Mouse (Mus musculus) C2C12 (cell line): ENCODE data around the gene Samd1.

ENCODE experiments used
- CEBPB ChIP-seq: IDR thresholded peaks from one replicate; pipeline ENCODE4 v1.6.1; 2011; ENCODE audit warnings: low read depth, mild to moderate bottlenecking, control low read depth, moderate library complexity
- CTCF ChIP-seq: IDR thresholded peaks from one replicate; pipeline ENCODE4 v1.5.1; 2011; ENCODE audit not compliant: control insufficient read depth, insufficient read depth, insufficient read length
- FOSL1 ChIP-seq: IDR thresholded peaks from one replicate; pipeline ENCODE4 v1.8.0; 2011; ENCODE audit warnings: mild to moderate bottlenecking, low read length; ENCODE audit not compliant: poor library complexity, insufficient read depth, severe bottlenecking
- MAX ChIP-seq: IDR thresholded peaks from one replicate; pipeline ENCODE4 v1.6.1; 2011; ENCODE audit warnings: mild to moderate bottlenecking, control low read depth
- MYOD1 ChIP-seq: IDR thresholded peaks from one replicate; pipeline ENCODE4 v1.6.1; 2011; ENCODE audit warnings: low read depth; ENCODE audit not compliant: control insufficient read depth, insufficient read length
- MYOG ChIP-seq: IDR thresholded peaks from one replicate; pipeline ENCODE4 v1.6.1; 2011; ENCODE audit not compliant: control insufficient read depth, insufficient read length; ENCODE audit errors: extremely low read depth
- USF1 ChIP-seq: IDR thresholded peaks from one replicate; pipeline ENCODE4 v1.6.1; 2011; ENCODE audit warnings: low read depth, mild to moderate bottlenecking, control low read depth, moderate library complexity

DNA sequence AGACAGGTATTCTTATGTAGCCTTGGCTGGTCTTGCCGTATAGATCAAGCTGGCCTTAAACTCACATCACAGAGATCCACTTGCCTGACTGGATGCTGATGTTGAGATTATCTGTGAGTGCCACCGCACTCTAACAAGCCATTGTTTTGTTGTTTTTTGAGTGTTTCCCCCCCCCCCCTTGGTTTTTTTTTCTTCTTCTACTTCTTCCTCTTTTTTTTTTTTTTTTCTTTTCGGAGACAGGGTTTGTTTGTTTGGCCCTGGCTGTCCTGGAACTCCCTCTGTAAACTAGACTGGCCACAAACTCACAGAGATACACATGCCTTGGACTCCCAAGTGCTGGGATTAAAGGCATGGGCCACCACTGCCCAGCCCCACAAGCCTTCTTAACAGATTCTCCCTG is 3.4 kb upstream of the Samd1 start:
- TF ChIP-seq CTCF (no peak), USF1 (no peak), MYOD1 (no peak), FOSL1 (no peak), MAX (no peak), MYOG (no peak), CEBPB (no peak)
